Mouse (Mus musculus) splenic B cell, adult 2 months (primary cell): ENCODE results near the gene Ranbp10.

Experiments used
- DNase-seq: peaks from one replicate; pipeline ENCODE4 v3.0.0-alpha.2; 2011; ENCODE audit warnings: low read depth, low spot score
- H3K27me3 ChIP-seq: 2 replicates; pipeline ENCODE4 v1.6.1; 2012; ENCODE audit warnings: mild to moderate bottlenecking, low read length, moderate library complexity, mixed read lengths; ENCODE audit not compliant: control insufficient read depth, poor library complexity, insufficient read depth, severe bottlenecking
- H3K36me3 ChIP-seq: 2 replicates; pipeline ENCODE4 v1.6.1; 2012; ENCODE audit warnings: mild to moderate bottlenecking, low read length, moderate library complexity, mixed read lengths; ENCODE audit not compliant: control insufficient read depth, poor library complexity, insufficient read depth, severe bottlenecking

Ranbp10 gene

GRCm38 (mm10) chr8:105811543-105811942 is 15.6 kb downstream of the Ranbp10 start:
- peaks cover 2% of the 10 kb centered on the region; the same call in 1 of the 2 replicates for H3K36me3 ChIP-seq
- H3K27me3 ChIP-seq = no peaks in the 10 kb centered on the region
- DNase-seq = no peak

DNA sequence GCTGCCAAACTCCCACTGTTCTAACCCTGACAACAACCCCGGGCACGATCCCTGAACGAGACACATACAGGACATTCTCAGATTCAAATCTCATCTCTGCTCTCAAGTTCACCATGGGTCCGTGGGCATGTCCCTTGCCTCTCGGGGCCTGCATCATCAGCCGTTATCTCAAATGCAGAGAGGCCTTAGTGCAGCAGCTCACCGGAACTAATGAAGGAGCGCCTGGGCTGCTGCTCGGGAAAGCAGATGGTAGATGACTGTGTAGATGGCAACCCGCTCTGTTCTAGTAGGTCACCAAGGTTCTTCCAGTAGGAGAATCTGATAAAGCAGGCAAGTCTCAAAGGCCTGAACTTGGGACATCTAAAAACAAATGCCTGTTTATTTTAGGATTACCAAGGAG is 16.1 kb downstream of the Ranbp10 start:
- no peak for DNase-seq

GRCm38 (mm10) chr8:105810245-105810786 is 16.8 kb downstream of the Ranbp10 start:
- DNase-seq = peak; percentile 73

More for the DNA sequence above, 16.1 kb downstream of the Ranbp10 start:
- Histone ChIP-seq H3K27me3 (no peaks in the 10 kb centered on the region), H3K36me3 (peaks cover 2% of the 10 kb centered on the region; the same call in 1 of the 2 replicates)

DNA sequence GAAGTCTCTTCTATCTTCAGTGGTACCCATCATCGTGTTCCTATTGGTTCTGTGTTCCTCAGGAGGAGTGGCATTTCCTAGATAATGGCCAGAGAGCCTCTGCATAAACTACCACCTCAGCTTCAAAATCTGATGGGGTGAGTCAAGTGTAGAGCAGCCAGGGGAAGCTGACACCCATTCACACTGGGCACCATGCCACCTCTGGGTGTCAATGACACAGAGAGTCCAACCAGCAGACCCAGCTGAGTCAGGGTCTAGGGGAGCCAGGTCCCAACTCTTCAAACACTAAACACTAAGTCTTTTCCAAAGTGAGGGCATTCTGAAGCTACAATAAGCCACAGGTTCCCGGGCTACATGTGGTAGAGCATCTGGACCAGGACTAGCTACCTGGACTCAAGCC is 18.7 kb downstream of the Ranbp10 start:
- peaks cover 4% of the 10 kb centered on the region; the same call in 1 of the 2 replicates for H3K36me3 ChIP-seq
- no peaks in the 10 kb centered on the region for H3K27me3 ChIP-seq
- DNase-seq = no peak

More at GRCm38 (mm10) chr8:105810245-105810786, 16.8 kb downstream of the Ranbp10 start:
- Histone ChIP-seq H3K36me3 (peaks cover 4% of the 10 kb centered on the region; the same call in 1 of the 2 replicates), H3K27me3 (no peaks in the 10 kb centered on the region)

DNA sequence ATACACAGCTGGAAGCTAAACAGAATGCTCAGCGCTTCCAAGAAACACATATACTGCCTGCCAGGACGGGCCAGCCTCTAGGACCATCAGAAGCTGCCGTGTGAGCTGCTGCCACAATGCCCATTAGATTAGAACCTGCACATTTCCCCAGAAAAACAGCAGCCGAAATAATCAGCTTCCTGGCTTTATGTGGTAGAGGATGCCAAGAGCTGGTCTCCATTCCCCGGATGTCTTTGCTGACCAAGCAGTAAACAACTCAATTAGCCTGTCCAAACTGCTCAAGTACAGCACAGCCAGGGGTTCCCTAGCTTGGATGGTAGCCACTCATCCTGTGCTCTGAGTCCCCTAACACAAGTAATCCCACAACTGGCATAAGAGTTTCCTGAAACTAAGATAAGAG is 19.4 kb downstream of the Ranbp10 start:
- DNase-seq = no peak
- peaks cover 4% of the 10 kb centered on the region; the same call in 1 of the 2 replicates for H3K36me3 ChIP-seq
- no peaks in the 10 kb centered on the region for H3K27me3 ChIP-seq

DNA sequence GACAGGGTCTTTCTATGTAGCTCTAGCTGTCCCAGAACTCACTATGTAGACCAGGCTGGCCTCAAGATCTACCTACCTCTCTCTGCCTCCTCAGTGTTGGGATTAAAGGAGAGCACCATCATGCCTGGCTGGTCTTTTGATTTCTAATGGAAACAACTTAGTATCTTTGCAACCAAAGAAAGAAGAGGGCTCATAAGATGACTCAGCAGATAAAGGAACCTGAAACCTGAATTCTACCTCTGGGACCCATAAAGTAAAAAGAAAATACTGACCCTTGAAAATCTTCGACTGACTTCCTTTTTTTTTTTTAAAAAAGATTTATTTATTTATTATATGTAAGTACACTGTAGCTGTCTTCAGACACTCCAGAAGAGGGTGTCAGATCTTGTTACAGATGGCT is 21.2 kb downstream of the Ranbp10 start:
- no peak for DNase-seq
- H3K27me3 ChIP-seq = no peaks in the 10 kb centered on the region
- H3K36me3 ChIP-seq = 0 out of 2 replicates have a peak, but pooled peaks cover 4% of the 10 kb centered on the region

DNA sequence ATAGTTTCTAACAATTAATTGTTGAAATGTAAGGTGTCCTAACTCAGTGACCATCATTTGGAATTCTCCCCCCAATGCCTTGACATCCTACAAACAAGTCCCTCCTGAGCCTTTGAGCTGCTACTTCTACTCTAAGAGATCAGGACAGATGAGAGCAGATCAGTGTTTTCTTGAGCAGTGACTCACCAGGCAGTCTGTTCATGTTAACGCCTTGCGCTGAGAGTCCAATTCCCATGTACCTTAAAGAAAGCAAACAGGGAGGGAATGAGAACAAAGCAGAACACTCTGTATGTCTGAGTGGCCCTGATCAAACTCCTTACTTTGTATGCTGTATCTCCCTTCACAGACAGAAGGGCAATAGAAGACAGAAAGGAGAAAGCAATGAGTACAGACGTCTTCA is 21.8 kb downstream of the Ranbp10 start:
- 0 out of 2 replicates have a peak, but pooled peaks cover 4% of the 10 kb centered on the region for H3K36me3 ChIP-seq
- DNase-seq = no peak

GRCm38 (mm10) chr8:105804797-105805196 is 22.4 kb downstream of the Ranbp10 start:
- Histone ChIP-seq H3K27me3 (no peaks in the 10 kb centered on the region), H3K36me3 (0 out of 2 replicates have a peak, but pooled peaks cover 4% of the 10 kb centered on the region)
- no peak for DNase-seq

More for the DNA sequence above, 21.8 kb downstream of the Ranbp10 start:
- H3K27me3 ChIP-seq = no peaks in the 10 kb centered on the region

DNA sequence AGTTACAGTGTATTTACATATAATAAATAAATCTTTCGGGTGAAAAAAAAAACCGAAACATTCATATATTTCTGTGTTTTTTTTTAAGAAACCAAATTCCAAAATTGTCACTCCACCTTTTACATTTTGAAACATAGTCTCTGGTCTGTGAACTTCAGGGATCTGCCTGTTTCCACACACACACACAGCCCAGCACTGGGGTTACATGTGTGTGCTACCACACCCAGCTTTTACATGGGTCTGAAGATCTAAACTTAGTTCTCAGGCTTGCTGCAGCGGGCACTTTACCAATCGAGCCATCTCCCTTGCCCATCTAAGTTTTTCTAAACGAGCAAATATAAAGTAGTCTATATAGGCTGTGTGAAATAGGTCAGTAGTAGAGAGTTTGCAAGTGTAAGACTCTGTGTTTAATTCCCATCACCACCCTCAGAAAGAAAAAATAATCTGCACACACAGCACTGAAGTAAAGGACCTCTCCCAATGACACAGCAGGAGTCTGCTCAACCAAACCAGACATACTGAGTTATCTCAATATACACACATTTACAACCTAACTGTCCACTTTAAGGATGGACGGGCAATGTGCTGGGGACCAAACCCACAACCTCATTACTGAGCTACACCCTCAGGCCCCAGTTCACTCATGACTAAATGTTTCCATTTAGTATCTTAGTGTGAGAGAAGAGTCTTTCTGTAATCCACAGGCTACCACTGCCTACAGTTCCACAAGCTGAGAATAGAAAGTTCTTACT is 25.8 kb downstream of the Ranbp10 start:
- Histone ChIP-seq H3K27me3 (no peaks in the 10 kb centered on the region), H3K36me3 (0 out of 2 replicates have a peak, but pooled peaks cover 4% of the 10 kb centered on the region)
- no peak for DNase-seq

DNA sequence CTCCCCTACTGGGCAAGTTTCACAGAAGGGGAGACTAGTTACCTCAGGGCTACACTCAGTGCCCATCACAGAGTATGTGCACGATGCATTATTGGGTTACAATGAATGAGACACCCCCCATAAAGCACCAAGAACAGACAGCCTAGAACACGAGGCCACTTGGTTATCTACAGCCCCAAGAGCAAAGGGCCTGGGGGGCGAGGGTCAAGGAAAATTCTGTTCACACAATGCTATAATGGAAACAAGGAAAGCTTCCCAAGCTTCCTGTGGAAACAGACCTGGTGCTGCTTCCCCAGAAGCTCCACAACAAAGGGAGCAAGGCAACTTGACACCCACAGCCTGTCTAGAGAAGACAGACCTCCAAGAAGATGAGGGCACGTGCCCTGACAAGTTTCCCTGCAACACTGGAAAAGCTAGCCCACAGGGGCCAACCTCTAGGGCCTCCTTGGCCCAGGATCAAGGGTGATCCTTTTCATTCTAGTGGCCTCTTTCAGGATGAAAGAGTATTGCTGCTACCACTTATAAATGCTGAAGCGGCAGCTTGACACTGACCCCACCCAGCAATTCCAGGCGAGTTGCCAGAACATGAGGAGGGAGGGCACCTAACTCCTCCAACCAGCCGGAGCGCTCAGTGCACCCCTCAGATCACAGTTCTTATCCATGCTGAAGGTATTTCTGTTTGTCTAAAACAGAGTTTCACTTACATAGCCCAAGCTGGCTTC is 27.9 kb downstream of the Ranbp10 start:
- no peak for DNase-seq
- Histone ChIP-seq H3K36me3 (no peaks in the 10 kb centered on the region), H3K27me3 (no peaks in the 10 kb centered on the region)

DNA sequence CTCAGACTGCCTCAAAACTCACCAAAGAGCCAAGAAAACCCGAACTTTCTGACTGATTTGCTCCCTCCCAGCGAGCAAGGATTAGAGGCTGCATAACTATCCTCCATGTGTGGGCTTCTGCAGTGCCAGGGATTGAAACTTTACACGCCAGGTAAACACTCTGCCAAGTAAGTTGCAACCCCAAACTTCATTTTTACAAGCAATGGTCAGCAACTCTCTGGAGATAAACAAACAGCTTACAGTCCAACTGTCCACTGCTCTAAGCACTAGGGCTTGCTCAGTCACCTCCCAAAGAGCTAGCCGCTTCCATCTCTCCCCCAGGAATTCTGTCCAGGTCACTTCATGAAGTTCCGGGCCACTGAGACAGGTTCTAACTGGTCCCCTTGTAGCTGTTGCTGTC is 28.7 kb downstream of the Ranbp10 start:
- no peak for DNase-seq
- no peaks in the 10 kb centered on the region for H3K36me3 ChIP-seq
- no peaks in the 10 kb centered on the region for H3K27me3 ChIP-seq

GRCm38 (mm10) chr8:105795785-105796184 is 31.4 kb downstream of the Ranbp10 start:
- Histone ChIP-seq H3K27me3 (no peaks in the 10 kb centered on the region), H3K36me3 (no peaks in the 10 kb centered on the region)
- DNase-seq = no peak

DNA sequence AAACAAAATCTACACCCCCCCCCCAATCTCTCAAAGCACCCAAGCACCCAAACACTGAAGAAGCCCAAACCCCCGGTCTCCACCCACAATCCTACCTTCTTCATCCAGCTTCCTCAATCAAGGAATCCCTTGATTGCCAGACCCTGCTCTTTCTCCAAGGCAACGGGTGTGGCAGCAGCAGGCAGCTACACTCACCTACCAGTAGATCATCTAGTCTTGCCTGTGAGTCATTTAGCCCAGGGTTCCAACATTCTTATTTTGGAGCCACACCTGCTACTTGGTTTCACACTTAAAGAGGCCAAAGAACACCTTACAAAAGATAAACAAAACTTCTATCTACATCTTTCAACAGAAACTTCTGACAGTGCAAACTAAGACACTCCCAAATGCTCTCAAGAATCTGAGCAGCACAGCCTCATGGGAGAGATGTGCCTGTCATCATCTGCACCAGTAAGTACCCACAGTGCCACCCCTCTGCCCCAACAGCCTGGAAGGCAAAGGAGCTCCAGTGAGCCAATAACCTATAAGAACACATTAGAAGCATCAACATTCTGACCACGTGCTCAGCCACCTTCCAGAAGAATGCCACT is 33.0 kb downstream of the Ranbp10 start:
- no peaks in the 10 kb centered on the region for H3K27me3 ChIP-seq
- no peak for DNase-seq

GRCm38 (mm10) chr8:105793331-105793730 is 33.8 kb downstream of the Ranbp10 start:
- no peak for DNase-seq
- no peaks in the 10 kb centered on the region for H3K27me3 ChIP-seq

More for the DNA sequence above, 33.0 kb downstream of the Ranbp10 start:
- no peaks in the 10 kb centered on the region for H3K36me3 ChIP-seq

More at GRCm38 (mm10) chr8:105793331-105793730, 33.8 kb downstream of the Ranbp10 start:
- H3K36me3 ChIP-seq = no peaks in the 10 kb centered on the region
